Mouse (Mus musculus): ENCODE data around the gene Retreg2.

- TF ChIP-seq POLR2A (IDR thresholded peaks at IDR 0.05; ENCODE audit: insufficient read depth, low read depth, low read length) (peak; percentile 89), CTCF (IDR thresholded peaks at IDR 0.05; ENCODE audit: insufficient read depth, low read depth, low read length) (no peak)
These were observed 49.2 kb downstream of the Retreg2 start, which contains the start of the genes Ankzf1 and Atg9a for GRCm38 (mm10) chr1:75191622-75192402.

Data from olfactory bulb, adult 2 months (tissue).